Mouse (Mus musculus) layer of hippocampus, adult 9-11 months (tissue): ENCODE results near the gene Fam92b.

Experiments
- DNase-seq: peaks from one replicate; pipeline ENCODE4 v3.0.0; 2022

Fam92b gene

DNA sequence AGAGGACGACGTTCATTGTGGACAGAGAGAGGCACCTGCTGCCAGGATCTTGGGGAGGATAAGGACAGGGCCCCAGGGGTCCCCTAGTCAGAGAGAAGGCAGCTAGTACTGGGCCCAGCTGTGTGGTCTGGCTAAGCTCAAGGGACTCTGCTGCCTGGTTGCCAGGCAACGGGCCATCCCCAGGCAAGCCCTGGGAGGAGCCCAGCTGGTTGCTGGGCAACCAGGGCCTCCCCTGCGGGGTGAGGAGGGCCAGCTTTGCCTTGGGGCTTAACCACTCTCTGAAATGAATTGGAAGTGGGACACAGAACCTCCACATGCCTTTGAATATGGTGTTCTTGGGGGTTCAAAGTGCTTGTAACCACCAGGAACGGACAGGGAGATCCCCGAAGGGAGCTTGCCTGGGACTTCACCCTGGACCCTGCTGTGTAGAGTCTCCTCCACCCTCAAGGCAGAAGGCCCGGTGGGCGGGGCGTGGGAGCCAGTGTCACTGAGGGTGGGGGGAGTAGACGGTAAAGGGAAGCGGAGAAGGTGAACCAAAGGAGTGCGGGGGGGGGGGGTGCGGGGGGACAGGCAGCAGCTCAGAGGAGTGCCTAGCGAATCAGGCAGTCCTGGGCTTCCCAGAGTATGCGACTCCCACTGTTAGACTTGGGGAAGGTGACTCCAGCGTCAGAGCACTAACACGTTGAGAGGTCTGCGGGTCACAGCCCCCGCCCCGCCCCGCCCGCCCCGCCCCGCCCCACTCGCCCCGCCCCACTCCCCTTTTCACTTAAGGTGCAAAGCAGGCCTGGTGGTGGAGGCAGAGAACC lies at the start of gene Fam92b:
TSS of gene Fam92b (minus strand) at position 149 of the 806 bp plus-strand sequence.
- peak; percentile 72 for DNase-seq

DNA sequence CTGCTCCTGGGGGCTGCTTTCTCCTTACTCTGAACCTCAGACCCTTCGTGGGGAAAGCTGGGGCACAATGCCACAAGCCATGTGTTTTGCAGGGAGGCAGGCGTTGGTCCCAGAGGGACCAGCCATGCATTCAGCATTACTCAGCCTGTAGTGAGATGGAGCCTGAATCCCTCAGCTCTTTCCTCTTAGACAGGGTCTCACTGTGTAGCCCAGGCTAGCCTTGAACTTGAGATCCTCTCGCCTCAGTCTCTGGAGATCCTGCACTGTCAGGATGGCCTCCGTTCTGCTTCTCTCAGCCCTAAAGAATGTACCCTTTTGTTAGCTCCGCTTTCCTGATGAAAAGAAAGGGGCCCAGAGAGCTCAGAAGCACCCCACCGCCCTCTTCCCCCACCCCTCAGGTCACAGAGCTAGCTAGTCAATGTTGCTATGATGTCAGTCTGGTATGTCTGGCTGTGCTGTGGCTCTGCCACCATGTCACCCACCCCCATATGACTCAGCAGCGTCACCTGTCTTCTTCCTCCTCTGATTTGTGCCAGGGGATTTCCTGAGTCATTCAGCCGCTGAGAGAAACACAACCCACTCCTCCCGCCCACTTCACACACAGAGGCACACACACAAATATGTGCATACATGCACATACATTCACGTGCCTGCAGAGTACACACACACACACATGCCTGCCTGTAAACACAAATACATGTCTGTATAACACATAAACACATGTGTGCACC lies 48.3 kb upstream of the Fam92b start:
- DNase-seq = peak; percentile 83

DNA sequence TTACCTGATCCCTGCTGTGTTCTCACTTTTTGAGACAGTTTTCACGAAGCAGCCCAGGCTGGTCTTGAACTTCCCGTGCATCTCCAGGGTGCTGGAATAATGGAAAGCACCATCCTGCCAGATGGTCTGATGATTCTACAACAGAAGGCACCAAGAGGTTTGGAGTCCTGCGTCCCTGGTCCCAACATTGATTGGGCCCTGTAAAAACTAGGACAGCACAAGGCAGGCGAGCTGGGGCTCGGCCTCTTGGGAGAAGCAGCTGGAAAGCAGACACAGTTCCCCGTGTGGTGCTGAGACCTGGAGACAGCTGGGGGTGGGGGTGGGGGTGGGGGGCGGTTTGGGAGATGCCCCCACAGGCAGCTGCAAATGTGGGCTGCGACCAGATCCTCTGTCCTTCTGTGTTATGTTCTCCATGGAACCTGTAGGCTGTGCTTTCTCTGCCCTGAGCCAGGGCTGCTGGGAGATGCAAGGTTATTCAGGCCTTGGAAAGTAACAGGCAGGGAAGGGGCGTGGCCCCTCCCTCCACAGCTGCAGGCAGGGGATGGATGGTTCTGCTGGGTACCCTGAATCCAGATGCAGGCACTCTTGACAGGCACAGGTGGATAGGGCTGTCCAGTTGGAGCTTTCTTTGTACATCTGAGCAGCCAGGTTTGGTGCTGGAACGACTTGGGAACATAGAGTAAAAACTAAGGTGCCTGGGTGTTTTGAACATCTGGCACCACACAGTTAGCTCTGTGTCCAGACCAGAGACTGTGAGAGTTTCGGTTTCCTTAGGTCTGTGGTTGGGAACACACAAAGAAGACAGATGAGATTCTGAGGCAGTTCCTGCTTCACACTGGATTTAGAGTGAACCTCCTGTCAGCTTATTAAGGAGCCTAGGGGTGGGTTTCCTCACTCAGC lies 47.5 kb upstream of the Fam92b start:
- no peak for DNase-seq

DNA sequence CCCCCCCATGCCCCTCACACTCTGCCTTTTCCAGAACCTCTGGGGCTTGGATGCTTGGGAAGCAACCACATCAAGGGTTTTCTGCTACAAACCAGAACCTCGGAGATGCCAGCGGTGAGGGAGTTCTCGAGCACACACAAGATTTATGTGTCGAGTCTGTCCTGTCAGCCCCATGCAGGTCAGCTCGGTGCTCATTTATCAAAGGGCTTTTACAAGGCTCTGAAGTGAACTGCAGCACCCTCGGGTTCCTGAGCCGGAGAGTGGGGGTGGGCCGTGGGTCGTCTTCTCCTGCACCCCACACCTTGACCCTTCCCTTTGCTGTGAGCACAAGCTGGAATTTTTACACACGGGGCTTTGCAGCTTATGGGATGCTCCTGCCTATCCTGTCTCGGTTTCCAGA lies 45.3 kb upstream of the Fam92b start:
- DNase-seq = no peak

DNA sequence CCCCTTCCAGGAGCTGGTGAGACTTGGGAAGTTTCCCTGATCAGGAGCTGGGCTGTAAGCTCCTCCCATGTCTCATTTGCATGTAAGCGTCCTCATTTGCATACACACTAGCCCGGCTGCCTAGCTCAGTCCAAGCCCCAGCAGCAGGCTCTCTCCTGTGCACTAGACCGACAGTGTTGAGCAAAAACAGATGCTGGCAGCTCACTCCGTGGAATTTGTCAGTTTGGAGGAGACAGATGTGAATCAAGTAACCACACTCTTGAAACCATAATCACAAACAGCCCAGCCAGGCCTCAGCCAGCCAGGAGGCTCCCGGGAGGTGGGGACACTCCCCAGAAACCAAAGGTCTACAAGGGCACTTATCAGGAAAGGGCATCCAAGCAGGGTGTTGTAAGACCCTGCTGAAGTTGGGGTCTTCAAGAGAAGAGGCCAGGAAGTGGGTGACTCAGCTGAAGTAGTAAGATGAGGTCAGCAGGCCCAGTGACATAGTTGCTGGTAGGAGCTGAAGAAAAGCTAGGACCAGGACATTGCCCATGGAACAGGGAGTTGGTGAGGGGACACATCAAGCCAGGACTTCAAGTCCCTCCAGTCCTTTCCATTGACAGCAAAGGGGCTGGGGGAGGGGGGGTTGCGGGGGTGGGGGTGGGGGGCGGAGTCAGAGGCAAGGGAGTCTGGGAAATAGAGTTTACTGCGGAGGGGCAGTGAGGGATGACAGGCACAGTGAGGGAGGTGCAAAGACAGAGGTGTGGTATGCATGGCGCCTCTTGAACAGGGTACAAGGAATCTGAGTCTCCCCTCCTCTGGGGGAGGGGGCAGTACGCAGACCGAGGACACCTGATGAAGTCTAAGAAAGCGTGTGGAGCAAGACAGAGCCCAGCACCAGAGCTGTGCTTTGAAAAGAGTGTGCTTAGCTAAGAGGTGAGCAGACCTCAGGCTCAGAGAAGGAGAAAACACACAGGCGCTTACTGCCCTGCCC lies 39.9 kb upstream of the Fam92b start:
- DNase-seq = no peak

DNA sequence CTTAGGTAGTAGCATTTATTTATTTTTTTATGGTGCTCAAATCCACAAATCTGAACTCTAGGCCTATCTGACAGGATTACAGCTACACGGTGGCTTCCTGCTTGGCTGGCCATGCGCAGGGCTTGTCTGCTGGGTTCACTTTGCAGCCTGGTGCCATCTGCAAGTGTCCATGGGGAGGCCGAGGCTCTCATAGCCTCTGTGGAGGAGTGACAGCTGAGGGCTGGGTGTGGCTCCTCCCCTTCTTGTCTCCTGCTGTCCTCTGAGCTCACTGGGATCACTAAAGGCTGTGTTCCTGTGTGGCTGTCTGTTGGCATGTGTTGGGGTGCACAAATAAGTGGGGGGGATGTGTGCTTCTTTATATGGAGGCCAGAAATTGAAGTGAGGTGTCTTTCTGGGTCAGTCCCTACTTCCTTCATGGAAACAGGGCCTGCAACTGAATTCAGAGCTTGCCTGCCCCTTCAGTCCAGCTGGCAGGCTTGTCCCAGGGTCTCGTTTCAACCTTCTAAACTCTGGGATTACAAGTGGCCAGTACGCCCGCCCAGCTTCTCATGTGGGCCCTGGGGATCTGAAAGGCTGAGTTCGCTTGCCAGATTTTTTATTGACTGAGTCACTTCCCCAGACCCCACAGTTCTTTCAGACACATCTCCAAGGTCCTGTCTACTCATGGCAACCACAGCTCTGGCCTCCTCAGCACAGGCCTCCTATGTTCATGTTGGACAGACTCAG lies 38.3 kb upstream of the Fam92b start:
- no peak for DNase-seq

DNA sequence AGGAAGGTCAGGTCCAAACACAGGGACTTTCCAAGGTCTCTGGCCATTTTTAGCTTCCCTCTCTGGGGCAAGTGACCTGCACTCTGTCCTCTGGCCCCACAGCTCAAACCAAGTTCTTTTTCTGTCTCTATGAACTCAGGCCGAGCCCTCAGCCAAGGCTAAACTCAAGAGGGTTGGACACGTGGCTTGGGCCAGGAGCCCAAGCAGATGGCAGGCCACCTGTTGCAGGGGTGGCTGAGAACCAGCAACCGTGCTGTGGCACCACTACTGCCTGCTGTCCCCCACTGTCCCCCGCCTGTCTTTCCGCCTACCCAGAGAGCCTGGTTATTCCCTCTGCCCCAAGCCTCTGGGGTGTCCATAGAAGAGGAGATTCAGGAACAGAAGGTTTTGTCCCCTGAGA lies 36.7 kb upstream of the Fam92b start:
- no peak for DNase-seq

- DNase-seq = no peak
Observed at GRCm38 (mm10) chr8:120213229-120213628, 36.0 kb upstream of the Fam92b start.

GRCm38 (mm10) chr8:120212596-120212995 lies 35.3 kb upstream of the Fam92b start:
- no peak for DNase-seq

GRCm38 (mm10) chr8:120211345-120211744 lies 34.1 kb upstream of the Fam92b start:
- DNase-seq = no peak

- no peak for DNase-seq
Observed at GRCm38 (mm10) chr8:120208113-120208512, 30.8 kb upstream of the Fam92b start.

GRCm38 (mm10) chr8:120207364-120207763 lies 30.1 kb upstream of the Fam92b start:
- no peak for DNase-seq

- no peak for DNase-seq
Observed at GRCm38 (mm10) chr8:120205916-120206315, 28.6 kb upstream of the Fam92b start.

GRCm38 (mm10) chr8:120204736-120205360 lies 27.6 kb upstream of the Fam92b start:
- no peak for DNase-seq

DNA sequence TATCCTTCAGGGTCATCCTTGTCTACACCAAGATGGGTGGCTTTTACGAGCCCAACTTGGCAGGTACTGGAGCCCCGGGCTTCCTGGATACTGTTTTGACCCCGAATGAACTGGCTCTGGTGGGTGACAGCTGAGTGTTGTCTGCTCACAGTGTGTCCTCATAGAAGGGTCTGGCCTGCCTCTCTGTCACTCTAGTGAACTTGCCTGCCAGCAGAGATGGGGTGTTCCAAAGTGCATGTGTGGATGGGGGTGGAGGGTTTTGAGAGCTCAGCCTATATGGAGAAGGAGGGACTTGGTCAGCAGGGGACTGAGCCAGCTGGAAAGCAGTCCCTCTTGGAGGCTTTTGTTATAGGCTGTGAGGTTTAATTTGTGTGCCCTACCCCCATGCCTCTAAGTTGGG lies 25.3 kb upstream of the Fam92b start:
- DNase-seq = no peak

- no peak for DNase-seq
Observed at GRCm38 (mm10) chr8:120201351-120201750, 24.1 kb upstream of the Fam92b start.

- no peak for DNase-seq
Observed at GRCm38 (mm10) chr8:120192118-120192517, 14.9 kb upstream of the Fam92b start.

GRCm38 (mm10) chr8:120191633-120192032 lies 14.4 kb upstream of the Fam92b start:
- DNase-seq = no peak

GRCm38 (mm10) chr8:120190810-120191413 lies 13.6 kb upstream of the Fam92b start:
- peak; percentile 88 for DNase-seq

DNA sequence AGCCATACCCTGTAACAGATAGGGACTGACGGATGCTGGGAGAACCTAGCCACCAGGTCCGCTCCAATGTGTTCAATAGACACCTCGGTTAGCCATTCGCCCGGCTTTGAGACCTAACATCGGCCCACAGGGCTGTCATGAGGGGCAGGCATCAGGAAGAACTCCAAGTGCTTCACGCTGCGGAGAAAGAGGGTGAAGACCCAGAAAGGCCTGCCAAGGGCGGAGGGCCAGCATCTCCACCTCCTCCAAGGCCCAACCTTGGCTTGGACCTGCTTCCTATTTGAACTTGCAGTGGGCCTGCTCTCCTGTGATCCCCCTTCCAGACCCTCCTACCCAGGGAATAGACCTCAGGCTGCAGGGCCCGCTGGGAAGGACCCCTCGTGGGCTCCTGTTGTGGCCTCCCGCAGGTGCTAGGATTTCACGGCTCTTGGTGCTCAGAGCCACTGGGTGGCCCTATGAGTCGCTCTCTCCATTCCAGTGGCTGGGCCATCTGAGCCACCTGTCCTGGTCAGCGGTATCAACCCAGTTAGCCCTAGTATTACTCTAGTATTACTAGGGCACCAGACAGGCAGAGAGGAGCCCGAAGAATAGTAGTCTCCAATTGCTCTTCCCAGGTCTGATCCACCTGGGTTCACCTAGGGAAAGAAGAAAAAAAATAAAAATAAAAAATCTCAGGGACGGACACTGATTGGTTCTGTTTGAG lies 13.0 kb upstream of the Fam92b start:
- DNase-seq = no peak
